Mouse (Mus musculus) adrenal gland, postnatal 36 days (tissue): ENCODE data around the gene Rorb. TPM values are rescaled to one million over a fixed set of nuclear protein-coding genes. Genes with fewer than 3 reads are reported as not detected.

ENCODE experiments used
- DNase-seq, 2 experiments: peaks; one replicate each; pipeline ENCODE4 v3.0.0; 2021; ENCODE audit warnings: mixed read lengths in 1 of 2
- long read RNA-seq, 2 experiments: library from polyadenylated mRNA; stranded (forward); transcript quantifications; one replicate each; pipeline ENCODE4 v2.0.0; 2021; ENCODE audit warnings: borderline sequencing depth in 2 of 2
- total RNA-seq, 2 experiments: library from RNA; stranded (reverse); gene quantifications; 2 replicates each; pipeline ENCODE4 v1.2.3; 2021

Rorb gene
- under 1 TPM; 0.23 to 0.26 TPM for total RNA-seq
- long read RNA-seq, experiment 1: 0 reads
- long read RNA-seq, experiment 2: 0 reads

DNA sequence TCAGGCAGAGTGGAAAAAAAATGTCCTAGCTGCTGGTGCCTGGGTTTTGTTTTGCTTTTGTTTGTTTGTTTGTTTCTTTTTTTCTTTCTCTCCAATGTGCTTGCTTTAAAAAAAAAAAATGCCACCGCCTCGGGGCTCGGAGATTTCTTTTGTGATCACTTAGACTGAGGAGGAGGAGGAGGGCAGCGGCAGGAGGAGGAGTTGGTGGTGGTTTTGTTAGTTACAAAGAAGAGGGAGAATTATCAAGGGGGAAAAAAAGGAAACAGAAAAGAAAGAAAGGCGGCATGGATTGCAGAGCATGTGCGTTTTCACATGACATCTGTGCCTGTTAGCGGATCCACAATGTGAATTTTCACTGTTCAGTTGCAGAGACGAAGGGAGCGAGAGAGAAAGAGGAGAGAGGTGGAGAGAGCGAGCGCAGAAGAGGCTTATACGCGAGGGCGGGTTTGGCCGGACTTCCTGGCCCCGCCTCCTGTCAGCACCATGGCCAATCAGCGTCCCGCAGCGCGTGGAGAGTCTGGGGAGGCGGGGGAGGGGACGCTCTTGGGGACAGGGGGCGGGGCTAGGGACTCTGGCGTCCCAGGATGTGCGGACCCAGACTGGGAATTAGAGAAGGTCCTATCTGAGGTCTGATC, at the start of gene Rorb:
Gene Rorb (minus strand): TSS at position 404 of the 635 bp plus-strand sequence.
- DNase-seq: peak; percentile 90 to 91

- no peak for DNase-seq
These were observed 37.9 kb upstream of the Rorb start for GRCm38 (mm10) chr19:19148847-19149246.

- DNase-seq: no peak
These were observed 33.5 kb upstream of the Rorb start for GRCm38 (mm10) chr19:19144447-19144846.

DNA sequence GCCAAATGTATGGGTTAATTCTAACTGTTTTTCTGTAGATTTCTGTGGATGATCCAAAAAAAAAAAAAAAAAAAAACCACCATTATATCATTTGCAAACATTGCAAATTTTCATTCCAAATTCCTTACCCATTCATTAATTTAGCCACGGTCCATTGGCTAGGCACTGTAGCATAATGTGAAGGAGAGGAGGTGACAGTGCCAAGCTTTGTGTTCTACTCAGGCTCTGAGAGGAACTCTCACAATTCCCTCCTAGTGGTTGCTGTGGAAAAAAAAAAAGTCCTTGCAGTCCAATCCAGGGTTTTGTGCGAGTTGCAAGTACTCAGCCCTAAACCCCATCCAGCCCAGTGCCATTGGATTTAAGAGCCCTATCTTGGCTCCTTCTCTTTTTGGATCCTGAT, 25.9 kb upstream of the Rorb start:
- DNase-seq: no peak

- DNase-seq: no peak
These were observed 24.8 kb upstream of the Rorb start for GRCm38 (mm10) chr19:19135838-19136237.

DNA sequence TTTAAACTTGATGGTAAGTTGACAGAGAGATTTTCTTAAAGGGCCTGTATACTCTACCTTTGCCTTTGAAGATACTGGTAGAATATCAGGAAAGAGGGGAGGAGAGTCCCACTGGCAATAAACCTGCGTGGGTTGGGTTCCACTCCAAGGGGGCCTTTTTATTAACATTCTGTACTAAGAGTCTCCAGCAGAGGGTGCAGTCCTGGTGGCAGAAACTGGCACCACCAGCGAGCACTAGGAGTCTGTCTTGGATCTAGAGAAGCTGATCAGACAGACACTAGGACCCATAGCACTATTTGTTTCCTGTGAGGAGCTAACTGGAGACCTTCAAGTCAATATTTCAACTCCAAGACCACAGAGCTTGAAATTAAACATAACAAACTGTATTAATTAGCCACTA, 11.3 kb upstream of the Rorb start:
- DNase-seq: peak in 1 of 2 experiments; percentile 7

GRCm38 (mm10) chr19:19112180-19112579, 1.2 kb upstream of the Rorb start:
- DNase-seq: no peak

DNA sequence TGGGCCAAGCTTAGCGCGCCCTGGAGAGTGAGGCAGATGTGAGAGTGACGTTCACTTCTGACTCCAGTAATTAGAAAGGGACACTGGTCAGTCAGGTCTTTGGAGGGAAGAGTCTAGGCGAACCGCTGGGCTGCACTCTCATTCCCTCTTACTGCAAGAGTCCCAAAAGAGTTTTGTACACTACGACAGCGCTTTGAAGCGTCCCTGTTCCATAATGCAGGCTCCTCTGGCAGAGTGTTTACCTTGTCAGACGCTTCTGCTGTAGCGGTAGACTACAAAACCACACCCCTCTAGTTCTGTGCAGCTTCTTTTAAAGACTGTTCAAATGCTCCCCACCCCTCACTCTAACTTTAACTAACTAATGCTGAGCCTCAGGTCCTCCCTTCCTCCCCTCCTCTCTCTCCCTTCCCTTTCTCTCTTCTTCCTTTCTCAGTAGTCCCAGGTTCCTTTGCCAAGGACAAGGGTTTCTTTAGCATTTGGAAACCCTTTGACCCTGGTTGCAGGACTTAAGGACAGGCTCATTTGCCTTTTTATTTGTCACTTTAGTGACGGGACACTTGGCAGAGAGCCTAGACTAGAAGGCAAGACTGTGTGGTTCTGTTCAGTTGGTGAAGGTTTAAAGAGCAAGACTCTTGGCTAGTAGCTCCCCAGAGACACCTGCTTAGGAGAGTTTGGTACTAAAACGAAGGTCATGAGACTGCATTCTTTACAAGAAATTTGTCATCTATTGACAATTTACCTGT, 603 bp upstream of the Rorb start:
- DNase-seq: peak in 1 of 2 experiments; percentile 3

GRCm38 (mm10) chr19:19110011-19110768, 806 bp downstream of the Rorb start:
- DNase-seq: peak; percentile 37 to 59

- no peak for DNase-seq
These were observed 2.2 kb downstream of the Rorb start for GRCm38 (mm10) chr19:19108596-19109381.

DNA sequence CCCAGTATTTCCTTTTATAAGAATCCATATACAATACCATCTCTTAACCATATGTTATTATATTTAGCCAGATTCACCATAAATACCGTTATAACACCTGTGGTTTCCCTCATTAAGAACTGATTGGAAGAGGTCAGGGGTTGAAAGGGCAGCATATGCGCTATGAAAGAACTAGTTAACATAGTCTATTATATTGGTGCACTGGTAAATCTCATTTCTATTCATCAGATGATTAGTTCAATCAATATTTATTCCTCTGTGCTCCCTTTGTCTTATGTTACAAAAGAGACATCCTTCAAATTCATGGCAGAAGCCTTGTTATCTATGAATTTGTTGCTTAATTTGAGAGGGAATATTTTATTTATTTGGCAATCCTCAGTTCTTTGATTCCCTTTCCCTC, 6.4 kb downstream of the Rorb start:
- DNase-seq: no peak

DNA sequence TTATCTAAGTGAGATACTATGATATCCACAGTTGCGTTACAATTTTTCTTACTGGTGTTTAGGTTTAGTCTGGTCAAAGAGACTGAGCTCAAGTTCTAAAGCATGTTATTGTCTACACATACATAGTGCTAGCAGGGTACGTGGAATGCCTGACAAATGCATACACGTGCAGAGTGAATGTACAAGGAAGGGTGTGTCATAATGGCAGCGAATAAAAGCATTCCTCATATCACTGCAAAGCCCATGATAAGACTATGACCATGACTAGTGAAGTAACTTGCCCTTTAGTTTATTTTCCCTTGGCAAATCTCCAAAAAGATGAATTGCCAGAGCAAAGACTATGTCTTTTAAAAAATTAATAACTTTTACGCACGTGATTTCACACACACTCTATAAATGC, 13.8 kb downstream of the Rorb start:
- DNase-seq: no peak

GRCm38 (mm10) chr19:19089427-19089826, 21.6 kb downstream of the Rorb start:
- DNase-seq: no peak

- no peak for DNase-seq
These were observed 33.1 kb downstream of the Rorb start for GRCm38 (mm10) chr19:19077880-19078279.

- DNase-seq: peak; percentile 18 to 49
These were observed 36.2 kb downstream of the Rorb start for GRCm38 (mm10) chr19:19074756-19075155.

GRCm38 (mm10) chr19:19058710-19059398, 52.1 kb downstream of the Rorb start:
- no peak for DNase-seq

DNA sequence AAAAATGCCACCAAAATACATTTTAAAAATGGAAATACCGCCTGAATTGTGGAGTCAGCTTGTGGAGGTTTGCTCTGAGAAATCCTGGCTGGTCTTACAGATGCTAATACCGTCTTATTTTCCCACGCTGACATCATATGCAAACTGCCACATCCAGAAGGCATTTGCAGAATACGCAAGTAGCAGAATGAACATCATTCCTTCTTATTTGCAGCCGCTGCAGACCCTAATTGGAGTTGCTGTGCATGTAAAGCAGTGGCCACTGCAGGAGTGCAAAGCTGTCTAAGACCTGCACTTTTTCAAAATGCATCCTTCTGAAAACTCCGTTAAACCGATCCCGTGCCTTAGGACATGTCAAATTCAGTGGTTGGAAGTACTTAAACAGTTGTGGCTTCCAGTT, 52.8 kb downstream of the Rorb start:
- DNase-seq: no peak

- DNase-seq: no peak
These were observed 67.9 kb downstream of the Rorb start for GRCm38 (mm10) chr19:19043138-19043537.

DNA sequence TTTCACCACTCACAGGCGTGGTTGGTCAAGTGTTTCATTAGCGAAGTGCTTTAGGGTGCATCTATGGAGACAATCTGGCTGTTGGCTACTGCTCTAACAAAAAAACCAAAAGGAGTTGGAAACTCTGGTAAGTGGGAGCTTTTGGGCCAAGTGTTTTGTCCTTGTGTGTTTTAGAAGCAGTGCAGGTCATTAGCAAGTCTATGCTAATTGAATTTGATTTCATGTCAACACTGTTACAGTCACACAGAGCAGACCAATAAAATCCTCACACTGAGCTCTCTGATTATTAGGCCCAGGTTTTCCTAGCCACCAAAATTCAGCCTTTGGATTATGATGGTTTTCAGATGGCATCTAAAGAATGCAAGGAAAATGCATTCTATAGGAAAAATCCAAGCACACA, 70.2 kb downstream of the Rorb start:
- DNase-seq: no peak

DNA sequence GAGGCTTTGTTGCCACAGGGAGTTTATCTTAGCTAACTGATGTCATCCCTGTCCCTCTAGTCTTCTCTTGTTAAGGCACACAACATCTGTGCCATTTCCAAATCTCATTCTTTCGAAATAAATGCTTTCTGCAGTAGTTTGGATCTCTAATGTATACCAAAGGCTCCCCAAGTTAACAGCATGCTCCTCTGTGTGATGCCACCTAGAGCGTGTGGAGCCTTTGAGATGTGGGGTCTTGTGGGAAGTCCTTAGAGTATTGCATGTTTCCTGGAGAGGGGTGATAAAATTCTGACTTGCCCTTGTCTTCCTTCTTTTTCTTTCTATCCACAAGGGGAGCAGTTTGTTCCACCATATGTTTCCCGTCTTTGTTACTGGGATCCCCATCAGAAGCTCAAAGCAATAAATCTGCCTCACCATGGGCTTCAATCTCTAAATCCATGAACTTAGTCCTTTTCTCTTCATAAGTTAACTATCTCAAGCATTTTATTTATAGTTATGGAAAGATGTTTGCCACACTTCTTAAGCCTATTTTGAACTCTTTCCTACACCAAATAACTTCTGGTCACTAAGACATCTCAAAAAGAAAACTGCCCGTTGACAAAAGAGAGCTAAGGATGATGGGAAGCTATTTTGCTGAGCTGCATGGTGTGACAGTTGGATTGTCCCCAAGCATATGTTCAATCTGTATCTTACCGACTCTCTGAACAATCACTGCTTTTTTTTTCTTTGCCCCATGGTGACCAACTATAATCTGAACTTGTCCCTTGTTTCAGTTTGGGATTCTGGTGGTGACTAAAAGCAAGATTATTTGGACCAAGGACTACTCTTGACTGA, 76.3 kb downstream of the Rorb start:
- DNase-seq: no peak

- no peak for DNase-seq
These were observed 77.0 kb downstream of the Rorb start for GRCm38 (mm10) chr19:19033974-19034373.
